Mouse (Mus musculus): ENCODE measurements at regions not wholly inside any gene's neighbourhood (a gene's known extent, or its start where the extent isn't known, plus 50 kb on each side); places are given as distances from the start of the nearest gene placed in this dataset.
A peak's percentile ranks its signal among the peaks of the same experiment; 100 is the strongest.

GRCm38 (mm10) chrX:129546016-129546415, 203.5 kb upstream of the Diaph2 start:
- no peak for DNase-seq (ENCODE audit: extremely low read depth, low read depth)

- DNase-seq (ENCODE audit: extremely low read depth, low read depth): no peak
Observed at GRCm38 (mm10) chrX:129547606-129548005, 201.9 kb upstream of the Diaph2 start.

- DNase-seq (ENCODE audit: extremely low read depth, low read depth): no peak
Observed at GRCm38 (mm10) chrX:129556001-129556400, 193.5 kb upstream of the Diaph2 start.

GRCm38 (mm10) chrX:129599491-129599890, 150.1 kb upstream of the Diaph2 start:
- DNase-seq (ENCODE audit: extremely low read depth, low read depth): no peak

GRCm38 (mm10) chrX:129607842-129608241, 141.7 kb upstream of the Diaph2 start:
- no peak for DNase-seq (ENCODE audit: extremely low read depth, low read depth)

- DNase-seq (ENCODE audit: extremely low read depth, low read depth): peak; percentile 28
Observed at GRCm38 (mm10) chrX:129611500-129611899, 138.0 kb upstream of the Diaph2 start.

- DNase-seq (ENCODE audit: extremely low read depth, low read depth): no peak
Observed at GRCm38 (mm10) chrX:129637016-129637415, 112.5 kb upstream of the Diaph2 start.

GRCm38 (mm10) chrX:129645106-129645505, 104.4 kb upstream of the Diaph2 start:
- DNase-seq (ENCODE audit: extremely low read depth, low read depth): no peak

GRCm38 (mm10) chrX:129656906-129657305, 92.6 kb upstream of the Diaph2 start:
- DNase-seq (ENCODE audit: extremely low read depth, low read depth): no peak

GRCm38 (mm10) chrX:129690677-129691076, 58.9 kb upstream of the Diaph2 start:
- no peak for DNase-seq (ENCODE audit: extremely low read depth, low read depth)

Data from MEL-GATA-1-ER (cell line).